Mouse (Mus musculus): ENCODE data around the gene Ppp2r1b. TPM values are rescaled to one million over a fixed set of nuclear protein-coding genes. Genes with fewer than 3 reads are reported as not detected.

The Ppp2r1b gene
- total RNA-seq, 4 experiments from 2014 or later: 13.5 to 19.2 (median 16.8) TPM

- DNase-seq (ENCODE audit: low spot score in 2 of 2): no peak
Observed at GRCm38 (mm10) chr9:50911861-50912515, 66.9 kb downstream of the Ppp2r1b start.

GRCm38 (mm10) chr9:50918131-50918530 is 73.0 kb downstream of the Ppp2r1b start:
- DNase-seq (ENCODE audit: low spot score in 2 of 2): no peak

- DNase-seq (ENCODE audit: low spot score in 2 of 2): no peak
Observed at GRCm38 (mm10) chr9:50919554-50919953, 74.5 kb downstream of the Ppp2r1b start.

- no peak for DNase-seq (ENCODE audit: low spot score in 2 of 2)
Observed at GRCm38 (mm10) chr9:50920933-50921895, 76.1 kb downstream of the Ppp2r1b start.

GRCm38 (mm10) chr9:50922363-50923153 is 77.5 kb downstream of the Ppp2r1b start:
- no peak for DNase-seq (ENCODE audit: low spot score in 2 of 2)

- no peak for DNase-seq (ENCODE audit: low spot score in 2 of 2)
Observed at GRCm38 (mm10) chr9:50924454-50924853, 79.4 kb downstream of the Ppp2r1b start.

- DNase-seq (ENCODE audit: low spot score in 2 of 2): no peak
Observed at GRCm38 (mm10) chr9:50925801-50926200, 80.7 kb downstream of the Ppp2r1b start.

- DNase-seq (ENCODE audit: low spot score in 2 of 2): no peak
Observed at GRCm38 (mm10) chr9:50929986-50930385, 84.9 kb downstream of the Ppp2r1b start.

GRCm38 (mm10) chr9:50941804-50942401 is 96.8 kb downstream of the Ppp2r1b start:
- DNase-seq (ENCODE audit: low spot score in 2 of 2): no peak

- no peak for DNase-seq (ENCODE audit: low spot score in 2 of 2)
Observed at GRCm38 (mm10) chr9:50942711-50943110, 97.6 kb downstream of the Ppp2r1b start.

Other genes starting within 250 kb of the Ppp2r1b start
- gene Sdhd, start 241.5 kb upstream of the Ppp2r1b start, total RNA-seq (2022): 100 to 1,000 TPM; 102 to 113 (median 109) TPM
- gene Timm8b, start 241.4 kb upstream of the Ppp2r1b start, total RNA-seq (2022): 100 to 1,000 TPM; 195 to 210 (median 203) TPM
- gene Pih1d2, start 228.0 kb upstream of the Ppp2r1b start, total RNA-seq (2022): 1 to 10 TPM; 2.3 to 4.4 (median 3.2) TPM
- 10 to 100 TPM; 19.5 to 20.4 (median 20.2) TPM for gene Nkapd1, start 227.8 kb upstream of the Ppp2r1b start, total RNA-seq (2022)
- gene Dlat, start 185.5 kb upstream of the Ppp2r1b start, total RNA-seq (2022): 100 to 1,000 TPM; 110 to 123 (median 118) TPM
- 10 to 100 TPM; 67.0 to 85.3 (median 71.8) TPM for gene Dixdc1, start 105.8 kb upstream of the Ppp2r1b start, total RNA-seq (2022)
- gene 2310030G06Rik, start 98.8 kb upstream of the Ppp2r1b start, total RNA-seq (2022): 1 to 10 TPM; 2.7 to 3.7 (median 3.1) TPM
- 100 to 1,000 TPM; 157 to 185 (median 170) TPM for gene Cryab, start 94.0 kb upstream of the Ppp2r1b start, total RNA-seq (2022)
- 1 to 10 TPM in 3 of 4 experiments, under 1 TPM in 1; 0.74 to 2.4 (median 1.9) TPM for gene Hspb2, start 92.9 kb upstream of the Ppp2r1b start, total RNA-seq (2022)
- gene Fdxacb1, start 77.1 kb upstream of the Ppp2r1b start, total RNA-seq (2022): 1 to 10 TPM; 5.3 to 6.6 (median 5.8) TPM
- gene Alg9, start 70.3 kb upstream of the Ppp2r1b start, total RNA-seq (2022): 10 to 100 TPM; 26.1 to 31.9 (median 29.0) TPM
- 10 to 100 TPM; 32.3 to 39.7 (median 34.1) TPM for gene 1110032A03Rik, start 69.8 kb upstream of the Ppp2r1b start, total RNA-seq (2022)
- 10 to 100 TPM; 41.2 to 49.3 (median 43.6) TPM for gene Sik2, start 163.8 kb downstream of the Ppp2r1b start, total RNA-seq (2022)
- not detected for gene Btg4, start 215.6 kb downstream of the Ppp2r1b start, total RNA-seq (2022)
- 1 to 10 TPM; 4.2 to 6.4 (median 5.3) TPM for gene Layn, start 231.8 kb downstream of the Ppp2r1b start, total RNA-seq (2022)